Mouse (Mus musculus) megakaryocyte, embryonic 14.5 days (primary cell): Measurements from ENCODE around the gene Smc6.

Source experiments
- FLI1 ChIP-seq: IDR thresholded peaks from 2 replicates; pipeline ENCODE4 v1.6.1; 2012; ENCODE audit warnings: low read length, inconsistent platforms, mixed read lengths
- GATA1 ChIP-seq: IDR thresholded peaks from 3 replicates; pipeline ENCODE4 v1.6.1; 2012; ENCODE audit warnings: mixed read lengths, low read length, inconsistent platforms, borderline replicate concordance

GRCm38 (mm10) chr12:11313840-11314239 is 48.2 kb downstream of the Smc6 start:
- TF ChIP-seq GATA1 (no peak), FLI1 (no peak)
